Mouse (Mus musculus) small intestine, adult 2 months (tissue): Measurements from ENCODE around the gene Hoxa5.

Source experiments
- CTCF ChIP-seq: fragments of 200-500 bp; IDR thresholded peaks from 2 replicates; pipeline ENCODE4 v1.5.1; 2012; ENCODE audit warnings: low read depth, mild to moderate bottlenecking, control low read depth, inconsistent platforms, low read length, moderate library complexity, mixed read lengths; ENCODE audit not compliant: insufficient replicate concordance, insufficient read length; ENCODE audit errors: extremely low read depth
- POLR2A ChIP-seq: fragments of 200-500 bp; IDR thresholded peaks from 2 replicates; pipeline ENCODE4 v1.6.1; 2012; ENCODE audit warnings: low read depth, mild to moderate bottlenecking, control low read depth, inconsistent platforms, low read length, moderate library complexity

GRCm38 (mm10) chr6:52215771-52216535, 11.6 kb upstream of the Hoxa5 start:
- TF ChIP-seq CTCF (no peak), POLR2A (no peak)
